Mouse (Mus musculus): ENCODE results near the gene Eva1a.

GRCm38 (mm10) chr6:82115335-82115965, 74.6 kb downstream of the Eva1a start:
- TF ChIP-seq CTCF (conservative IDR thresholded peaks at IDR 0.05; ENCODE audit: insufficient read depth, insufficient read length, low read depth, low read length) (no peak), POLR2A (IDR thresholded peaks at IDR 0.05; ENCODE audit: low read depth, low read length) (no peak)
